Mouse (Mus musculus) frontal cortex, postnatal 36 days (tissue): Measurements from ENCODE around the gene Gjc1.

Experiments used
- DNase-seq, 2 experiments: peaks; one replicate each; pipeline ENCODE4 v3.0.0; 2022; ENCODE audit warnings: low spot score in 2 of 2

The Gjc1 gene

GRCm38 (mm10) chr11:102772771-102773700 lies 46.5 kb downstream of the Gjc1 start:
- no peak for DNase-seq

- no peak for DNase-seq
Measured at GRCm38 (mm10) chr11:102771916-102772714, 47.4 kb downstream of the Gjc1 start.

GRCm38 (mm10) chr11:102770662-102771435 lies 48.7 kb downstream of the Gjc1 start:
- DNase-seq: no peak

- DNase-seq: no peak
Measured at GRCm38 (mm10) chr11:102769993-102770661, 49.4 kb downstream of the Gjc1 start.

- no peak for DNase-seq
Measured at GRCm38 (mm10) chr11:102769141-102769540, 50.4 kb downstream of the Gjc1 start.

- no peak for DNase-seq
Measured at GRCm38 (mm10) chr11:102767055-102767670, 52.3 kb downstream of the Gjc1 start.

- DNase-seq: no peak
Measured at GRCm38 (mm10) chr11:102765416-102765815, 54.1 kb downstream of the Gjc1 start.

- no peak for DNase-seq
Measured at GRCm38 (mm10) chr11:102763009-102763767, 56.3 kb downstream of the Gjc1 start.

- DNase-seq: no peak
Measured at GRCm38 (mm10) chr11:102762248-102762647, 57.3 kb downstream of the Gjc1 start.

GRCm38 (mm10) chr11:102761309-102762210 lies 57.9 kb downstream of the Gjc1 start, which contains the start of gene Adam11:
Gene Adam11 (plus strand): TSS chr11:102761439.
- DNase-seq: no peak

GRCm38 (mm10) chr11:102760805-102761308 lies 58.6 kb downstream of the Gjc1 start:
- no peak for DNase-seq

GRCm38 (mm10) chr11:102758977-102759376 lies 60.5 kb downstream of the Gjc1 start:
- DNase-seq: no peak

GRCm38 (mm10) chr11:102755391-102755790 lies 64.1 kb downstream of the Gjc1 start:
- no peak for DNase-seq

- DNase-seq: no peak
Measured at GRCm38 (mm10) chr11:102754416-102754815, 65.1 kb downstream of the Gjc1 start.

GRCm38 (mm10) chr11:102753591-102754324 lies 65.7 kb downstream of the Gjc1 start:
- DNase-seq: no peak

- DNase-seq: no peak
Measured at GRCm38 (mm10) chr11:102752896-102753590, 66.5 kb downstream of the Gjc1 start.

GRCm38 (mm10) chr11:102749712-102750111 lies 69.8 kb downstream of the Gjc1 start:
- no peak for DNase-seq
